ENCODE assay signal across 25 mouse cellular contexts in genomic region chr2:53682599-53682998, GRCm38 (mm10).
DNase-seq lines count a peak whose midpoint lies in the region; ATAC-seq and TF ChIP-seq lines count a peak whose summit lies in the region.
"Had no signal": no experiment of that assay in that cellular context is flagged by ENCODE, and none has a peak within 500 bp of the region (broad histone marks: within the 10 kb centered on the region; RNA-seq: fewer than 3 reads in every experiment).

No protein-coding gene starts in this region.

- H3K27ac ChIP-seq in hindbrain, embryonic 10.5 days = peak overlapping the region; percentile 50
- H3K27ac ChIP-seq in hindbrain, embryonic 12.5 days = no peak overlapping the region
- 0 out of 2 replicates have a peak overlapping the region, but pooled peaks have one; percentile 3 for H3K27ac ChIP-seq in midbrain, embryonic 11.5 days (ENCODE audit: low read depth, low read length)
- H3K27ac ChIP-seq in midbrain, embryonic 16.5 days (ENCODE audit: low read length) = no peak overlapping the region
- H3K27ac ChIP-seq: embryonic facial prominence, embryonic 10.5 days; embryonic facial prominence, embryonic 13.5 days; forebrain, embryonic 15.5 days; heart, adult 2 months; heart, embryonic 10.5 days; intestine, embryonic 15.5 days had no signal

- peak; percentile 6 for DNase-seq in embryo, embryonic 10 days (ENCODE audit: low spot score)
- no peak for DNase-seq in embryo, embryonic 9.5 days (ENCODE audit: extremely low spot score)
- DNase-seq in hindbrain, embryonic 10.5 days (ENCODE audit: low spot score) = no peak
- no peak for DNase-seq in midbrain, embryonic 11.5 days (ENCODE audit: low spot score, missing footprints)
- peak; percentile 38 for DNase-seq in brain, embryonic 14.5 days (ENCODE audit: low read depth)
- DNase-seq in lung, postnatal 14 days = no peak
- DNase-seq: adrenal gland, adult 8-10 months; adrenal gland, postnatal 25 days; cerebellum, adult 18-20 months; cerebellum, adult 9-11 months; cerebellum, postnatal 25 days; gastrocnemius, postnatal 10 days; gastrocnemius, postnatal 36 days; heart, adult 2 months; kidney, adult 11 months had no signal

- H3K27me3 ChIP-seq in hindbrain, embryonic 10.5 days (ENCODE audit: insufficient read depth, poor library complexity, severe bottlenecking) = no peaks in the 10 kb centered on the region
- H3K27me3 ChIP-seq in hindbrain, embryonic 12.5 days = no peaks in the 10 kb centered on the region
- no peaks in the 10 kb centered on the region for H3K27me3 ChIP-seq in midbrain, embryonic 11.5 days (ENCODE audit: control insufficient read depth, insufficient read depth, low read length)
- H3K27me3 ChIP-seq in midbrain, embryonic 16.5 days (ENCODE audit: control insufficient read depth, insufficient read depth, low read depth, low read length) = no peaks in the 10 kb centered on the region
- H3K27me3 ChIP-seq: embryonic facial prominence, embryonic 13.5 days; forebrain, embryonic 15.5 days; intestine, embryonic 15.5 days had no signal

- 30% methylated on average over 4 of the region's 4 CpGs for WGBS in hindbrain, embryonic 10.5 days
- 22% methylated on average over 4 of the region's 4 CpGs for WGBS in hindbrain, embryonic 12.5 days
- WGBS in midbrain, embryonic 11.5 days = 15% methylated on average over 4 of the region's 4 CpGs
- WGBS in midbrain, embryonic 16.5 days = 13% methylated on average over 4 of the region's 4 CpGs

- H3K4me1 ChIP-seq in hindbrain, embryonic 10.5 days (replicated peaks) = peaks cover 8% of the 10 kb centered on the region
- peaks cover 3% of the 10 kb centered on the region; the same call in 1 of the 2 replicates for H3K4me1 ChIP-seq in hindbrain, embryonic 12.5 days
- no peaks in the 10 kb centered on the region for H3K4me1 ChIP-seq in midbrain, embryonic 11.5 days (ENCODE audit: control insufficient read depth, insufficient read depth, low read length)
- no peaks in the 10 kb centered on the region for H3K4me1 ChIP-seq in midbrain, embryonic 16.5 days (ENCODE audit: control insufficient read depth, insufficient read depth, low read length)
- H3K4me1 ChIP-seq: embryonic facial prominence, embryonic 10.5 days; embryonic facial prominence, embryonic 13.5 days; heart, embryonic 10.5 days; intestine, embryonic 15.5 days had no signal

- no peak overlapping the region for H3K4me3 ChIP-seq in hindbrain, embryonic 10.5 days
- no peak overlapping the region for H3K4me3 ChIP-seq in hindbrain, embryonic 12.5 days
- H3K4me3 ChIP-seq in midbrain, embryonic 11.5 days (ENCODE audit: low read depth, low read length) = no peak overlapping the region
- H3K4me3 ChIP-seq in midbrain, embryonic 16.5 days (ENCODE audit: low read depth, low read length) = no peak overlapping the region
- H3K4me3 ChIP-seq: embryonic facial prominence, embryonic 10.5 days; embryonic facial prominence, embryonic 13.5 days; erythroblast, embryonic 14.5 days; forebrain, embryonic 15.5 days; heart, adult 2 months; heart, embryonic 10.5 days; intestine, embryonic 15.5 days had no signal

- TF ChIP-seq POLR2A in brain, embryonic 14.5 days (IDR thresholded peaks at IDR 0.05; ENCODE audit: borderline replicate concordance, extremely low read depth, insufficient read depth, insufficient read length, poor library complexity, severe bottlenecking) = no peak

- H3K9me3 ChIP-seq in hindbrain, embryonic 10.5 days = no peaks in the 10 kb centered on the region
- H3K9me3 ChIP-seq in hindbrain, embryonic 12.5 days (replicated peaks) = no peaks in the 10 kb centered on the region
- no peaks in the 10 kb centered on the region for H3K9me3 ChIP-seq in midbrain, embryonic 11.5 days (ENCODE audit: control insufficient read depth, low read length)
- H3K9me3 ChIP-seq in midbrain, embryonic 16.5 days (replicated peaks; ENCODE audit: control insufficient read depth, low read length, poor library complexity, severe bottlenecking) = no peaks in the 10 kb centered on the region
- H3K9me3 ChIP-seq: embryonic facial prominence, embryonic 10.5 days; embryonic facial prominence, embryonic 13.5 days; forebrain, embryonic 15.5 days; heart, embryonic 10.5 days; intestine, embryonic 15.5 days had no signal

- H3K36me3 ChIP-seq in hindbrain, embryonic 10.5 days = no peaks in the 10 kb centered on the region
- H3K36me3 ChIP-seq in hindbrain, embryonic 12.5 days = no peaks in the 10 kb centered on the region
- H3K36me3 ChIP-seq in midbrain, embryonic 11.5 days (ENCODE audit: control insufficient read depth, insufficient read depth, low read length) = no peaks in the 10 kb centered on the region
- H3K36me3 ChIP-seq in midbrain, embryonic 16.5 days (ENCODE audit: control insufficient read depth, insufficient read depth, low read length) = no peaks in the 10 kb centered on the region
- H3K36me3 ChIP-seq: embryonic facial prominence, embryonic 10.5 days; embryonic facial prominence, embryonic 13.5 days; forebrain, embryonic 15.5 days; heart, embryonic 10.5 days; intestine, embryonic 15.5 days had no signal

- H3K4me2 ChIP-seq in hindbrain, embryonic 12.5 days (replicated peaks) = no peak overlapping the region
- H3K4me2 ChIP-seq in midbrain, embryonic 11.5 days = no peak overlapping the region
- H3K4me2 ChIP-seq in midbrain, embryonic 16.5 days (ENCODE audit: low read length) = no peak overlapping the region
- H3K4me2 ChIP-seq: embryonic facial prominence, embryonic 13.5 days; forebrain, embryonic 15.5 days; intestine, embryonic 15.5 days had no signal

- ATAC-seq in hindbrain, embryonic 12.5 days (ENCODE audit: low FRiP score) = no peak
- peak; percentile 83 for ATAC-seq in midbrain, embryonic 11.5 days (ENCODE audit: low FRiP score)
- ATAC-seq in midbrain, embryonic 16.5 days = no peak
- ATAC-seq: activated CD4-positive, CD25-positive, alpha-beta regulatory T cell, adult 4 months; forebrain, embryonic 15.5 days; hindbrain, embryonic 16.5 days; intestine, embryonic 15.5 days had no signal

- TF ChIP-seq CTCF in brain, embryonic 14.5 days (IDR thresholded peaks at IDR 0.05; ENCODE audit: borderline replicate concordance, extremely low read depth, insufficient read depth, insufficient read length) = no peak

- no peak overlapping the region for H3K9ac ChIP-seq in hindbrain, embryonic 12.5 days
- no peak overlapping the region for H3K9ac ChIP-seq in midbrain, embryonic 11.5 days (ENCODE audit: low read length)
- H3K9ac ChIP-seq in midbrain, embryonic 16.5 days (ENCODE audit: low read depth, low read length) = no peak overlapping the region
- H3K9ac ChIP-seq: embryonic facial prominence, embryonic 13.5 days; forebrain, embryonic 15.5 days; intestine, embryonic 15.5 days had no signal

Comparison
In these comparisons a context has a peak if more than half of its experiments do, and no peak if none do; other contexts are left out.
1. DNase-seq: peak in embryo, embryonic 10 days (single experiment) and brain, embryonic 14.5 days (single experiment); none in embryo, embryonic 9.5 days (single experiment), hindbrain, embryonic 10.5 days (single experiment), midbrain, embryonic 11.5 days (single experiment) and lung, postnatal 14 days (single experiment).
2. H3K27ac ChIP-seq: peak in hindbrain, embryonic 10.5 days (single experiment) and midbrain, embryonic 11.5 days (single experiment); none in hindbrain, embryonic 12.5 days (single experiment) and midbrain, embryonic 16.5 days (single experiment).